Mouse (Mus musculus) G1E (cell line): Measurements from ENCODE around the gene Lbh.

Experiments used
- CTCF ChIP-seq: IDR thresholded peaks from 2 replicates; pipeline ENCODE4 v1.5.1; 2012; ENCODE audit warnings: low read depth, low read length, inconsistent platforms, mixed read lengths
- GATA1 ChIP-seq: IDR thresholded peaks from 2 replicates; pipeline ENCODE4 v1.6.1; 2012; ENCODE audit warnings: borderline replicate concordance, low read length, inconsistent platforms, mixed read lengths

DNA sequence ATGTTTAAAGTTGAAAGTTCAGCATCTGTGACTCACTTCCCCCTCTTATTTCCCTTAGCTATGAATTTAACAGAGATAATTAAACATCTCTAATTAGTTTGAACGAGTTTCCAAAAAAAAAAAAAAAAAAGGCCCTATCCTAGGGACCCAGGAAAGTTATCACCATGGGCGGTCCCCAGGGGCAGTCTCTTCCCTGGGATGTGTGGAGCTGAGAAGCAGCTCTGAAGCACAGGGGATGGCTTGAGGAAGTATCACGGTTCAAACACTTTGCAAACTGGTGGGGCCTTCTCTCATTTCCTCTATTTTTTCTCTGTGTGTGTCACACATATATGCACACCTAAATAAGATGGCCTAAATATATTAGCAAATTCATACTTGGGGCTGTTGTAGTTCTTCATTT lies 48.8 kb downstream of the Lbh start:
- TF ChIP-seq CTCF (no peak), GATA1 (no peak)
